Mouse (Mus musculus) R1 (cell line): ENCODE data around the gene Ceacam12.
A peak's percentile ranks its signal among the peaks of the same experiment; 100 is the strongest.
"Not testable (repeated sequence)": the region's sequence is repeated elsewhere in the genome, so short reads cannot be mapped to it uniquely, and the experiment has no call there.

Experiments used
- DNase-seq: peaks from one replicate; pipeline ENCODE4 v3.0.0-alpha.2; 2018; ENCODE audit warnings: low read depth, low spot score

Ceacam12 gene

DNA sequence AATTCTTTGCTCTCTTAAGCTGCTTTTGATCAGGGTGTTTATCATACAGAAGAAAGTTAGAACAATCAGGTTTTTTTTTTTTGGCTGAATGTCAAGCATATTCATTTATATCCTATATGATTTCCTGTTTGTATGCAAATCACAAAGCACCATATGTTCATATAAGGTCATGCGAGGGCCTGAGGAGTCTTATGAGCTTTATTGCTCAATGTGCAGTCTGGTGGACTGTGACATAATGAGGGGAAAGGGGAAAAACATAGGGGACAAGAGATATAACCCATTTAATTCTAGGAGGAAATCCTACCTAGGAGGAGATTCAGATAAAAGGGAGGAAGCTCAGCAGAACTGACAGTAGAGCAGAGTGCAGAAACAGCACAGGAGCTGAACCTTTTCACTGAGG is at the start of gene Ceacam12:
TSS of gene Ceacam12 (plus strand) at position 301 of the 400 bp plus-strand sequence.
- no peak for DNase-seq

DNA sequence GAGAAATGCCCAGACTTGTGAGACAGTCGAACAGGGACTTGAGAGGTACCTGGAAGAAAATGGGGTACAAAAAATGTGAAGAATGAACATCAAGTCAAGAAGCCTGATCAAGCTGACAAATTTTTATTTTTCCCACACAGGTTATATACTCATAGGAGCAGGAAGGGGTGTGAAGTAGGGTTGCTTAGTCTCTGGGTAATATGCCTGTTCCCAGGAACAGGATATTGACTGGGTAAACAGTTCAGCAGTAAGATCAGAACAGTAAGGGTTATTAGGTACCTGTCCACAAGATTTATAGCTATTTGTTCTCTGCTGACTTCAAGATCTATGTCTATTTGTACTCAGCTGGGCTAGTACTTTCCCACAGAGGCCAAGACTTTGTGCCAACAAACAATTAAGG is 8.1 kb downstream of the Ceacam12 start:
- not testable (repeated sequence) for DNase-seq

DNA sequence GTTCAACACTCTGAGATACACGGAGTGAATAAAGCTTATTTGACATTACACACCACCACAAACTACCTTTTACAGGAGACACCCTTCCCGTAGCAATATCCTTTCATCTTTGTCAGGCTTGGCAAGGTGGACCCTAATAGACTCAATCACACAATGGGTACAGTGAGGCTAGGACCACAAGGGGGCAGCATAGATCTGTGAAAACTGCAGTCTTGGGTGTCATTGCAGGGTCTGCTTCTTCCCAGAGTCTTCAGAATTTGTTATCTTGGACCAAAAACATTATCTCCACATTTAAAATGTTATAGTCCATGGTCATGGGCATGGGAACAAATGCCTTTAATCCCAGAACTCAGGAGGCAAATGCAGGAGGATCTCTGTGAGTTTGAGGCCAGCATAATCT is 35.1 kb downstream of the Ceacam12 start:
- DNase-seq: peak; percentile 54
